Mouse (Mus musculus) hindbrain, embryonic 14.5 days (tissue): ENCODE data around the gene Sfta2. TPM values are rescaled to one million over a fixed set of nuclear protein-coding genes. Genes with fewer than 3 reads are reported as not detected.

Experiments
- ATAC-seq: fragments of 200-750 bp; cut with Nextera tagmentation; 2 replicates; pipeline ENCODE4 v1.8.0; 2017; ENCODE audit warnings: moderate number of reproducible peaks, mild to moderate bottlenecking, moderate TSS enrichment, moderate library complexity; ENCODE audit not compliant: low FRiP score
- DNase-seq: peaks from one replicate; pipeline ENCODE4 v3.0.0-alpha.2; 2015; ENCODE audit warnings: low spot score
- H3K27ac ChIP-seq: fragments of 300-500 bp; sonication (generic); 2 replicates; pipeline ENCODE4 v1.5.1; 2014; ENCODE audit warnings: mild to moderate bottlenecking, moderate library complexity
- H3K27me3 ChIP-seq: fragments of 300-500 bp; sonication (generic); 2 replicates; pipeline ENCODE4 v1.6.1; 2014; ENCODE audit warnings: mild to moderate bottlenecking, low read length, mixed read lengths; ENCODE audit not compliant: control insufficient read depth, insufficient read depth
- H3K36me3 ChIP-seq: fragments of 300-500 bp; sonication (generic); replicated peaks from 2 replicates; pipeline ENCODE4 v1.6.1; 2014; ENCODE audit not compliant: control insufficient read depth, insufficient read depth
- H3K4me1 ChIP-seq: fragments of 300-500 bp; sonication (generic); replicated peaks from 2 replicates; pipeline ENCODE4 v1.6.1; 2014; ENCODE audit warnings: antibody characterized with exemption, low read length, mixed read lengths; ENCODE audit not compliant: control insufficient read depth, insufficient read depth
- H3K4me2 ChIP-seq: fragments of 300-500 bp; sonication (generic); replicated peaks from 2 replicates; pipeline ENCODE4 v1.6.1; 2014; ENCODE audit warnings: mild to moderate bottlenecking, moderate library complexity
- H3K4me3 ChIP-seq: fragments of 300-500 bp; sonication (generic); replicated peaks from 2 replicates; pipeline ENCODE4 v1.5.1; 2014; ENCODE audit warnings: mild to moderate bottlenecking, low read length
- H3K9ac ChIP-seq: fragments of 300-500 bp; sonication (generic); 2 replicates; pipeline ENCODE4 v1.6.1; 2014
- H3K9me3 ChIP-seq: fragments of 300-500 bp; sonication (generic); 2 replicates; pipeline ENCODE4 v1.6.1; 2016; ENCODE audit warnings: low read length; ENCODE audit not compliant: control insufficient read depth
- WGBS: fragments of 180-500 bp; shearing (Covaris S2); extraction: QIAGEN DNeasy Blood & Tissue Kit; methylation state at CpG from one replicate; pipeline ENCODE4 v1.1.7; 2014; 5-methylcytosine and 5-hydroxymethylcytosine counted together
- polyA plus RNA-seq: library from polyadenylated mRNA; unstranded; fragments of >200 nt; fragmentation: Nextera tagmentation; extraction: Ambion mirVana; gene quantifications from 2 replicates; pipeline ENCODE4 v1.2.1, GENCODE M21; 2014

Sfta2 gene
- polyA plus RNA-seq, 1 experiment from 2014 or later = not detected

DNA sequence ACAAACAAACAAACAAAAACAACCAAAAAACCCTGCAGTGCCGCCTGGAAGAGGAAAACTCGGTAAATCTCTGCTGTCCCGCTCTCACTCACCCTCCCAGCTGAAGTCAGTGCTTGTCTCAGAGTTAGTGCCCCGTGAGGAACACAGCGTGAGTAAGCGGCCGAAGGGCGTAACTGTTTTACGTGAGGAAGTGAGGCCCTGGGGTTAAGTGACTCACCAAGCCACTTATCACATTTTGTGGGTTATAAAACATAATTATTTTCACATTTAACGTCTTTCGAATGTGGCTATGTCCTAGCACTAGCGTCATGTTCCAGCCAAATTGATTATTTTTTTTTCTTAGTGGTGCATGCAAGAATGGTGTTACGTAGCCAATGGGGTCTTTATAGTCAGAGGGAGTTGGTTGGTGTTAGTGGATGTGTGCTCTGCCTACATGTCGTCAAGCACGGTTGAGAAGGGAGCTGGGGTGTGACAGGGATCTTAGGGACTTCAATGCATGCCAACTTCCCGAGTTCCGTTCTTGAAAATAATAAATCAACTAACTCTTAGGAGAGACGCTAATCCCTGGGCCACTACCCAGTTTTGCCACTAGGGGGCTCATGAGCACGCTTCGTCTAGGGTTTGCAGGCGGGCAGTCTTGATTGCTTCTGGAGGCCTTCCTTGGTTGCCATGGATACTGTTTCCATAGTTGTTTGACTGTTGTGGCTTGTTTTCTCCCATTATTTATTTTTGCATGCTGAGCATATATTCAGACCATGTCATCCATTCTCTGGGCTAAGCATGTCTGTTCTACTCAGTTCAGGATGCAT lies 10.7 kb upstream of the Sfta2 start:
- no peaks in the 10 kb centered on the region for H3K9me3 ChIP-seq
- H3K27ac ChIP-seq = peak overlapping the region; percentile 9
- 0 out of 2 replicates have a peak overlapping the region, but pooled peaks have one; percentile 0 for H3K4me2 ChIP-seq
- H3K4me1 ChIP-seq = no peaks in the 10 kb centered on the region
- H3K9ac ChIP-seq = no peak overlapping the region
- DNase-seq (peak; percentile 96), ATAC-seq (peak; percentile 84)
- no peak overlapping the region for H3K4me3 ChIP-seq
- H3K27me3 ChIP-seq = no peaks in the 10 kb centered on the region
- 51% methylated on average over 21 of the region's 21 CpGs for WGBS
- no peaks in the 10 kb centered on the region for H3K36me3 ChIP-seq

DNA sequence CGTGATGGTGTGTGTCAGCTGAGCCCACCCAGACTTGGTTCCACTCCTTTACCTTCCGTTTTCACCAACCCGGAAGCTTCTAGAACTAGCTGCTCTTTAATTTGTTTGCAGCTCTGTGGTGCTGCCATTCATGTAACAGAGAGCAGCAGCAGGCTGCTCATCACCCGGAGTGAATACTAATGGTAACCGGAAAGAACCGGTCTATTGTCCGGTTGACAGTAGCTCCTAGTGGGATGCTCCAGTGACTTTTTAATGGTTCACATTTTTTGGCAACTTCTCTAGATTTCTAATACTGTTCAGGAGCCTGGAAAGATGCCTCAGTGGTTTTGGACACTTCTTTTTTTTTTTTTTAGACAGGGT lies 10.2 kb upstream of the Sfta2 start:
- Histone ChIP-seq H3K36me3 (no peaks in the 10 kb centered on the region), H3K27me3 (no peaks in the 10 kb centered on the region), H3K27ac (peak overlapping the region; percentile 9), H3K4me1 (no peaks in the 10 kb centered on the region), H3K9ac (no peak overlapping the region), H3K4me2 (0 out of 2 replicates have a peak overlapping the region, but pooled peaks have one; percentile 0), H3K4me3 (no peak overlapping the region), H3K9me3 (no peaks in the 10 kb centered on the region)
- 51% methylated on average over 7 of the region's 7 CpGs for WGBS
- ATAC-seq (peak; percentile 68; the same call in 1 of the 2 replicates), DNase-seq (no peak)

DNA sequence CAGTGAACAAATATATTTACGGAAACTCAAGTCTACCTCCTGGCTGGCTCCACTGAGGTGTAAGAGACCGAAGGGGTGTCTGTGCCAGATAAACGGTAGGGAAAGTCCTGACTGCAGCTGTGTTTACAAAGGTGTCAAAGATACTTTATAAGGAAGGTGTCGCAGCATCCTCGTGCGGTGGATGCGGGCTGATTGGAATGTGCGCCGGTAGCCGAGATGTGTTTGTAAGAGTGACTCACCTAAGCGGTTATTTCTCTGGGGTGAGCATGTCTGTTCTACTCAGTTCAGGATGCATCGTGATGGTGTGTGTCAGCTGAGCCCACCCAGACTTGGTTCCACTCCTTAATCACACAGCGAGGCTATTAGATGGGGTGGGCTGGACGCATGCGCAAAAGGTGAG lies 9.6 kb upstream of the Sfta2 start:
- no peak overlapping the region for H3K27ac ChIP-seq

DNA sequence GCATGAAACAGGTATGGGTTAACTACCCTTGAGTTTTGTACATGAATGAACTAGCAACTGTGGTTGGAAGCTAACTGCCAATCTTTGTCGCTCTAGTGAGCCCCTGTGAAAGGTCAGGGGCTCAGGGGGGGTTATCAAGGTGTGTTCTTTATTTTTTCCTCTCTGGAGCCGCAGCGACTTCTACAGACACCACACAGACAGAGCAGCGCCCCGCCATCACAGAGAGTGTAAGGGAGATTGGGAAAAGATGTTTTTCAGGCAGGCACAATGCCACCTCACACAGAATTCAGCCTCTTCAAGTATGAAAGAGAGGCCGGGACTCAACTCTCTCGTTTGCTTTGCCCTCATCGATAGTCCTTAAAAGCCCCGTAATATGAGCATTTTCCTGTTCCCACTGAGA lies 9.2 kb upstream of the Sfta2 start:
- Histone ChIP-seq H3K9ac (no peak overlapping the region), H3K27ac (no peak overlapping the region), H3K4me3 (no peak overlapping the region), H3K9me3 (no peaks in the 10 kb centered on the region), H3K36me3 (no peaks in the 10 kb centered on the region), H3K4me2 (no peak overlapping the region), H3K27me3 (no peaks in the 10 kb centered on the region), H3K4me1 (no peaks in the 10 kb centered on the region)
- 90% methylated on average over 9 of the region's 9 CpGs for WGBS
- DNase-seq (no peak), ATAC-seq (no peak)

More for the DNA sequence above, 9.6 kb upstream of the Sfta2 start:
- Histone ChIP-seq H3K4me3 (no peak overlapping the region), H3K4me2 (no peak overlapping the region), H3K36me3 (no peaks in the 10 kb centered on the region), H3K4me1 (no peaks in the 10 kb centered on the region), H3K27me3 (no peaks in the 10 kb centered on the region), H3K9me3 (no peaks in the 10 kb centered on the region), H3K9ac (no peak overlapping the region)
- 91% methylated on average over 15 of the region's 15 CpGs for WGBS
- DNase-seq (no peak), ATAC-seq (no peak)

DNA sequence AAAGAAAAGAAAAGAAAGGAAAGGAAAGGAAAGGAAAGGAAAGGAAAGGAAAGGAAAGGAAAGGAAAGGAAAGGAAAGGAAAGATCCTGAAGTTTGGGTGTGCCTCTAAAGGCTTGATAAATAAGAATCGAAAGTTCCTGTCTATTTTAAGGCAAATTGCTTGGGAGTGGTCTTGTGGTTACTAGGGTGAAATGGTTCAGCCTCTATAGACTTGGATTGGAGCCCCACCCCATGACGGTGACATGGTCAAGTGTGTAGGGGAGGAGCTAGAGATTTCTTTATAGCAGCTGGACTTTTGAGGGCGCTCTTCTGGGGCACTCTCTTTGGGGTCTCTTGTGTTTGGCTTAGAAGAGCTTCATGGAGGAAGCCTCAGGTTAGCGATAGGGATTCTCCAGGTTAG lies 7.6 kb upstream of the Sfta2 start:
- no peaks in the 10 kb centered on the region for H3K4me1 ChIP-seq
- no peaks in the 10 kb centered on the region for H3K9me3 ChIP-seq
- H3K4me2 ChIP-seq = no peak overlapping the region
- H3K27ac ChIP-seq = no peak overlapping the region
- WGBS = 43% methylated on average over 4 of the region's 4 CpGs
- no peaks in the 10 kb centered on the region for H3K36me3 ChIP-seq
- DNase-seq = no peak
- ATAC-seq = no peak
- no peaks in the 10 kb centered on the region for H3K27me3 ChIP-seq
- no peak overlapping the region for H3K9ac ChIP-seq
- H3K4me3 ChIP-seq = no peak overlapping the region

DNA sequence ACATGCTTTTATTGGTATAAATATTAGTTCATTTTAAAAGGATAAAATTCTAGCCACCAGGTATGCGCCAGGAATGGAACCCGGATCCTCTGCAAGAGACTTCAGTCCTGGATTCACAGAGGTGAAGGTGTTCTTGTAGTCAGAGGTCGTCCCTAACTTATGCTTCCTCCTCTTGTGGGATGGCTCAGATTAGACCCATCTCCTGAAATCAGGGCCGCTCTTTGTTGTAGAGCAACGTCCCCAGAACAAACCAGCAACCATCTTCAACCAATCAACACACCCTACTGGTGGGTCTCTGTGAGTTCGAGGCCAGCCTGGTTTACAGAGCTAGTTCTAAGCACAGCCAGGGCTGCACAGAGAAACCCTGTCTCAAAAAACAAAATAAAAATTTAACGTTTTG lies 6.9 kb upstream of the Sfta2 start:
- no peaks in the 10 kb centered on the region for H3K9me3 ChIP-seq
- no peak overlapping the region for H3K4me2 ChIP-seq
- H3K4me1 ChIP-seq = no peaks in the 10 kb centered on the region
- ATAC-seq (no peak), DNase-seq (no peak)
- WGBS = 91% methylated on average over 7 of the region's 7 CpGs
- H3K9ac ChIP-seq = no peak overlapping the region
- no peak overlapping the region for H3K27ac ChIP-seq
- H3K36me3 ChIP-seq = no peaks in the 10 kb centered on the region
- H3K4me3 ChIP-seq = no peak overlapping the region
- H3K27me3 ChIP-seq = no peaks in the 10 kb centered on the region

DNA sequence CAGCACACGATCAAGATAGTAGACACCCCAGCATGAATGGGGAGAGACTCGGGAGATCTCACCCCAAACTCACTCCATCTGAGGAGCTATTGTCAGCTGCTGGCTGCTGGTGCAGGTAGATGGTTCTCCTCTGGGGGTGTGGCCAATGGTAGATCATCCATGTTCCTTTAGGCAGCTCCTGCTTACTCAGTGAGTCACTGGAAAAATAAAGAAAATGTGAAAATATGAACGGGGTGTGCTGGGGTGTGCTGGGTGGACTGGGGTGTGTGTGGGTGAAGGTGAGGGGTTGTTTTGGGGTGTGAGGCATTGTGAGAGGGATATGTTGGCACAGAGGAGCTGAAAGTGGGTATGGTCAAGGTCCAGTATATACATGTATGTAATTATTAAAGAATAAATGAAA lies 4.0 kb upstream of the Sfta2 start:
- Histone ChIP-seq H3K4me3 (no peak overlapping the region), H3K9ac (no peak overlapping the region), H3K4me1 (no peaks in the 10 kb centered on the region), H3K36me3 (no peaks in the 10 kb centered on the region), H3K27ac (no peak overlapping the region), H3K27me3 (no peaks in the 10 kb centered on the region), H3K9me3 (no peaks in the 10 kb centered on the region), H3K4me2 (no peak overlapping the region)
- no peak for ATAC-seq
- 91% methylated on average over 3 of the region's 3 CpGs for WGBS
- no peak for DNase-seq

DNA sequence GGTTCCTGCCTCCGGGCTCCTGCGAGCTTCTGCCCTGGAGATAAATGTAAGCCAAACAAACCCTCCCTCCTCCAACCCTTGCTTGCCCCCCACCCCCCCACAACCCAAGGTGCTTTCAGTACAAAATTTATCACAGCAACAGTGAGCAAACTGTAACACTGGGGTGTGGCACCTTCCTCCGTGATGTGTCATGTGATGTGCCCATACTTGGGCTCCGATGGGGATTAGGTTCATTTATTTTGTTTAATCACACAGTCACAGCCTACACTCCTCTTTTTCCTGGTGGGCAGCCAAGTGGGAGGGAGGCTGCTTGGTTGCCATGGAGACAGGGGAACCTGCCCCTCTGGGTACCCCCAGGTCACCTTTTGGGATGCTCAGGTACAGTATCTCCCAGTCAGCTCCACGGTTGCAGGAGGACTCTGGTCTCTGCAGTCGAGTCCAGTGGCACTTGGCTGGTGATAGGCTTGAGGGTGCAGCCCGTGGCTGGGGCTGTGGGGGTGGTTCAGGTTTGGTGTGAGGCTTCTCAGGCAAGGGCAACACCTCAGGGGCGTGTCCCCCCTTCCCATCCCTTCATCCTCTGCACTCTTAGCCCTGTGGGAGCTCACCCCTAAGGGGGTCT lies 496 bp downstream of the Sfta2 start:
- no peak overlapping the region for H3K4me2 ChIP-seq
- no peak overlapping the region for H3K9ac ChIP-seq
- ATAC-seq (no peak), DNase-seq (no peak)
- H3K36me3 ChIP-seq = no peaks in the 10 kb centered on the region
- WGBS = 65% methylated on average over 8 of the region's 8 CpGs
- H3K4me1 ChIP-seq = no peaks in the 10 kb centered on the region
- H3K27ac ChIP-seq = no peak overlapping the region
- H3K27me3 ChIP-seq = no peaks in the 10 kb centered on the region
- no peaks in the 10 kb centered on the region for H3K9me3 ChIP-seq
- H3K4me3 ChIP-seq = no peak overlapping the region

DNA sequence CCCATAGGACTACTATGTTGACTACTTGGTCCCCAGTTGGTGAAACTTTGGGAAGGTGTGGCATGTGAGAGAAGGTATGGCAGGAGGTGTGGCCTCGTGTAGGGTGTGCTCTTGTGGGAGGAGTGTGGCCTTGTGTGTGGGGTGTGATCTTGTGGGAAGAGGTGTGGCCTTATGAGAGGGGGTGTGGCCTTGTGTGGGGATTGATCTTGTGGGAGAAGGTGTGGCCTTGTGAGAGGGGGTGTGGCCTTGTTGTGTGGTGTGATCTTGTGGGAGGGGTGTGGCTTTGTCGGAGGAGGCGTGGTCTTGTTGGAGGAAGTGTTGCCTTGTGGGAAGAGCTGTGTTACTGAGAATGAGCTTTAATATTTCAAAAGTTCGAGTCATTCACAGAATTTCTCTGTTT lies 15.8 kb downstream of the Sfta2 start:
- Histone ChIP-seq H3K27ac (no peak overlapping the region), H3K27me3 (no peaks in the 10 kb centered on the region), H3K4me3 (no peak overlapping the region), H3K4me2 (no peak overlapping the region), H3K36me3 (no peaks in the 10 kb centered on the region), H3K9me3 (no peaks in the 10 kb centered on the region), H3K4me1 (no peaks in the 10 kb centered on the region), H3K9ac (no peak overlapping the region)
- WGBS = 82% methylated on average over 4 of the region's 4 CpGs
- DNase-seq = no peak
- ATAC-seq = no peak
